Mouse (Mus musculus) C2C12 (cell line): ENCODE measurements at regions not wholly inside any gene's neighbourhood (a gene's known extent, or its start where the extent isn't known, plus 50 kb on each side); places are given as distances from the start of the nearest gene placed in this dataset.

Source experiments
- CEBPB ChIP-seq: IDR thresholded peaks from one replicate; pipeline ENCODE4 v1.6.1; 2011; ENCODE audit warnings: low read depth, mild to moderate bottlenecking, control low read depth, moderate library complexity
- CTCF ChIP-seq: IDR thresholded peaks from one replicate; pipeline ENCODE4 v1.5.1; 2011; ENCODE audit not compliant: control insufficient read depth, insufficient read depth, insufficient read length
- FOSL1 ChIP-seq: IDR thresholded peaks from one replicate; pipeline ENCODE4 v1.8.0; 2011; ENCODE audit warnings: mild to moderate bottlenecking, low read length; ENCODE audit not compliant: poor library complexity, insufficient read depth, severe bottlenecking
- MAX ChIP-seq: IDR thresholded peaks from one replicate; pipeline ENCODE4 v1.6.1; 2011; ENCODE audit warnings: mild to moderate bottlenecking, control low read depth

DNA sequence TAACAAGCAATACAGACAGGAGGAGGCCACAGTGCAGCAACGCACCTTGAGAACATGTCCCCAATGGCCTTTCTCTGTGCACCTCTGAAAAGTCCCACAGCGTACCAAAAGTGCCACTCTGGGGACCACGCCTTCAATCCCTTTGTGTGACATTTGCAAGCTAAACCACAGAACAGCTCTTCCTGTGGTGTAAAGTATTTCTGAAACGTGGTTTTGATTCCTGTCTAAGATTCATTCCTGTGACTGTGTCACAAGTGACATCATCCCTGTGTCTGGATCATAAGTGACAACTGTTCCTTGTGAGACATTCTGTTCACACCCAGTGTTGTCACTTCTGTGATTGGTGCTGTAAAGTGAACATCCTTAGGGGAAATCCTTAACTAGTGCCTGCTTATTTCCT lies 251.6 kb upstream of the Bmper start:
- TF ChIP-seq MAX (no peak), CTCF (no peak), FOSL1 (no peak), CEBPB (no peak)
